Mouse (Mus musculus) frontal cortex, postnatal 36 days (tissue): ENCODE results near the gene Fam69a.

Experiments used
- DNase-seq, 2 experiments: peaks; one replicate each; pipeline ENCODE4 v3.0.0; 2022; ENCODE audit warnings: low spot score in 2 of 2

The Fam69a gene

GRCm38 (mm10) chr5:107858963-107859362 lies 127.9 kb downstream of the Fam69a start:
- no peak for DNase-seq
